Mouse (Mus musculus): ENCODE results near the gene Dusp6.

- no peak for TF ChIP-seq CTCF (IDR thresholded peaks at IDR 0.05; ENCODE audit: control insufficient read depth, insufficient read depth, insufficient replicate concordance, low read depth, low read length)
- TF ChIP-seq POLR2A (IDR thresholded peaks at IDR 0.05; ENCODE audit: control insufficient read depth, low read depth, low read length) = no peak
These were observed 19.0 kb upstream of the Dusp6 start for GRCm38 (mm10) chr10:99243907-99244489.
